Mouse (Mus musculus) heart, postnatal 0 days (tissue): Measurements from ENCODE around the gene Cyp20a1.

Experiments used
- CTCF ChIP-seq: IDR thresholded peaks from 2 replicates; pipeline ENCODE4 v1.5.1; 2016; ENCODE audit warnings: antibody characterized with exemption, control low read depth, low read depth
- EP300 ChIP-seq: IDR thresholded peaks from 2 replicates; pipeline ENCODE4 v1.6.1; 2016; ENCODE audit warnings: antibody characterized with exemption, low read depth

- TF ChIP-seq EP300 (no peak), CTCF (no peak)
Observed at GRCm38 (mm10) chr1:60345712-60346111, 2.6 kb downstream of the Cyp20a1 start.
